Mouse (Mus musculus) hindbrain, embryonic 11.5 days (tissue): ENCODE data around the gene Ankdd1b. TPM values are rescaled to one million over a fixed set of nuclear protein-coding genes. Genes with fewer than 3 reads are reported as not detected.

ENCODE experiments used
- ATAC-seq: fragments of 200-750 bp; cut with Nextera tagmentation; 2 replicates; pipeline ENCODE4 v1.8.0; 2017; ENCODE audit warnings: mild to moderate bottlenecking, moderate TSS enrichment, moderate library complexity; ENCODE audit not compliant: low FRiP score
- DNase-seq: peaks from one replicate; pipeline ENCODE4 v3.0.0-alpha.2; 2015; ENCODE audit warnings: low spot score
- H3K27ac ChIP-seq: fragments of 300-500 bp; sonication (generic); 2 replicates; pipeline ENCODE4 v1.5.1; 2014; ENCODE audit warnings: mild to moderate bottlenecking, low read depth, low read length
- H3K27me3 ChIP-seq: fragments of 300-500 bp; sonication (generic); 2 replicates; pipeline ENCODE4 v1.6.1; 2014; ENCODE audit warnings: mild to moderate bottlenecking, low read length, moderate library complexity, mixed read lengths; ENCODE audit not compliant: control insufficient read depth, insufficient read depth
- H3K36me3 ChIP-seq: fragments of 300-500 bp; sonication (generic); 2 replicates; pipeline ENCODE4 v1.6.1; 2014; ENCODE audit warnings: mild to moderate bottlenecking, low read length, moderate library complexity, mixed read lengths; ENCODE audit not compliant: control insufficient read depth, insufficient read depth
- H3K4me1 ChIP-seq: fragments of 300-500 bp; sonication (generic); replicated peaks from 2 replicates; pipeline ENCODE4 v1.6.1; 2014; ENCODE audit warnings: low read length, mixed read lengths; ENCODE audit not compliant: control insufficient read depth, insufficient read depth
- H3K4me2 ChIP-seq: fragments of 300-500 bp; sonication (generic); replicated peaks from 2 replicates; pipeline ENCODE4 v1.6.1; 2014; ENCODE audit warnings: mild to moderate bottlenecking, low read depth, low read length
- H3K4me3 ChIP-seq: fragments of 300-500 bp; sonication (generic); 2 replicates; pipeline ENCODE4 v1.5.1; 2014; ENCODE audit warnings: low read depth, low read length
- H3K9ac ChIP-seq: fragments of 300-500 bp; sonication (generic); 2 replicates; pipeline ENCODE4 v1.6.1; 2014; ENCODE audit warnings: low read depth, low read length
- H3K9me3 ChIP-seq: fragments of 300-500 bp; sonication (generic); 2 replicates; pipeline ENCODE4 v1.6.1; 2016; ENCODE audit warnings: low read length; ENCODE audit not compliant: control insufficient read depth
- WGBS: fragments of 180-500 bp; shearing (Covaris S2); extraction: QIAGEN DNeasy Blood & Tissue Kit; methylation state at CpG from one replicate; pipeline ENCODE4 v1.1.7; 2014; 5-methylcytosine and 5-hydroxymethylcytosine counted together
- polyA plus RNA-seq: library from polyadenylated mRNA; unstranded; fragments of >200 nt; fragmentation: Nextera tagmentation; extraction: Ambion mirVana; gene quantifications from 2 replicates; pipeline ENCODE4 v1.2.1, GENCODE M21; 2014

Gene Ankdd1b
- polyA plus RNA-seq, 1 experiment from 2014 or later = not detected

DNA sequence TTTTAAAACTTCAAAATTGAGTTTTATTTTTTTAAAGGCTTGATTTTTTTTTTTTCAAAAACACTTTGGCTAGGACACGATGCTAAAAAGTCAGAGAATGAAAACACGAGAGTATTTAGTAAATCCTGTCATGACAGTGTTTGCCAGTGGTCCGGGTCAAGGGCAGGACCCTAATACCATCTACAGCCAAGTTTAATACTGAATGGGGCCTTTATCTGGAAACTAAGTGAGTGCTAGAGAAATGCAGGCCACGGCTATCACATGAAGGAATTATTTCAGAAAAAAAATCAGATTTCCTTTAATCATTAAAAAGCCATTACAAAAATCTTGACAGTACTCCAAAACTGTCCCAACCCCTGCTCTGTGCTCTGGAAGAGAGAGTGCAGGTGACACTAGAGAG is 34.7 kb upstream of the Ankdd1b start:
- DNase-seq (no peak), ATAC-seq (no peak)
- WGBS = 86% methylated on average over 4 of the region's 4 CpGs
- no peaks in the 10 kb centered on the region for H3K27me3 ChIP-seq
- H3K36me3 ChIP-seq = no peaks in the 10 kb centered on the region
- no peaks in the 10 kb centered on the region for H3K9me3 ChIP-seq
- H3K9ac ChIP-seq = no peak overlapping the region
- no peak overlapping the region for H3K4me3 ChIP-seq
- no peak overlapping the region for H3K4me2 ChIP-seq
- H3K27ac ChIP-seq = no peak overlapping the region
- H3K4me1 ChIP-seq = no peaks in the 10 kb centered on the region

DNA sequence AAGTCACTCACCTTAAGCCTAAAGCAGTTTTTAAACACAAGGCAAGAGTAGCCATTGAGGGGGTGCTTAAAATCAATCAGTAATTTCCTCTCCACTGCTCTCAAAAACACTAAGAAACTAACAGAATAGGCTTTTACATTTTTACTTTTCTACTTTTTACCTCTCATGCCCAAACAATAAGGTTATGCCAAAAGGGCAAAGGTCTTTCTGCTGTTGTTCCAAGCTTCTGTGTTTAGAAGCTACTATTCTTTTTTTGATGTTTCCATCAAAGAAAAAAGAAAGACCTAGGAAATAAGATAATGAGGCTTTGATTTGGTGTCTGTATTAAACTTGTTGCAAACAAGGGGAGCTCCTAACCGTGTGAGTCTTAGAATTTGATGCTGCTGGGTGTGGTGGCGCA is 28.9 kb upstream of the Ankdd1b start:
- H3K4me2 ChIP-seq = no peak overlapping the region
- ATAC-seq = no peak
- no peak overlapping the region for H3K27ac ChIP-seq
- no peak overlapping the region for H3K4me3 ChIP-seq
- 77% methylated on average over 2 of the region's 2 CpGs for WGBS
- H3K27me3 ChIP-seq = no peaks in the 10 kb centered on the region
- no peak for DNase-seq
- H3K36me3 ChIP-seq = no peaks in the 10 kb centered on the region; the same call in 1 of the 2 replicates
- H3K9ac ChIP-seq = no peak overlapping the region
- H3K4me1 ChIP-seq = no peaks in the 10 kb centered on the region
- no peaks in the 10 kb centered on the region for H3K9me3 ChIP-seq

DNA sequence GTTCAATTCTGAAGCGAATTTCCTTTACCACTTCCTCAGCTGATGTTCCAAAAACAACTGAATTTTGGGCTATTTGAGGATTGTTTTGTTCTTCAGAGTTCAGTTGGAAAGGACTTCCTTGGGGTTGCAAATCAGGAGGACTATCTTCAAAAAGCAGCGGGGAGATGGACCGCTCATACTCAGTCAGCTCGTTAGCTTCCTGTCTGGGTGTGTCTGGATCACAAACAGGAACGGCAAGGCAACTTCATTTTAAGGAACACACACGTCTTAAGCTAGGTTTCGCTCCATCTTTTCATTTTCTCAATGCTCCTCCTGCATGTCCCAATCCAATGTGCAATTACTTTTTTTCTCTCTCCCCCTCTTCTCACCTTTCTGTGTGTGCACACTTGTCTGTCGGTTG is 25.6 kb upstream of the Ankdd1b start:
- Histone ChIP-seq H3K27ac (no peak overlapping the region), H3K27me3 (no peaks in the 10 kb centered on the region), H3K4me2 (no peak overlapping the region), H3K4me1 (no peaks in the 10 kb centered on the region), H3K4me3 (no peak overlapping the region), H3K9ac (no peak overlapping the region), H3K36me3 (no peaks in the 10 kb centered on the region; the same call in 1 of the 2 replicates), H3K9me3 (no peaks in the 10 kb centered on the region)
- DNase-seq (no peak), ATAC-seq (no peak)
- 93% methylated on average over 8 of the region's 8 CpGs for WGBS

- WGBS = 93% methylated on average over 3 of the region's 3 CpGs
- H3K4me3 ChIP-seq = no peak within 1 kb of the TSS
- H3K27ac ChIP-seq = no peak within 1 kb of the TSS
- DNase-seq (no peak), ATAC-seq (no peak)
- H3K36me3 ChIP-seq = no peaks in the 10 kb centered on the region
- H3K27me3 ChIP-seq = no peaks in the 10 kb centered on the region
- no peaks in the 10 kb centered on the region for H3K9me3 ChIP-seq
- H3K9ac ChIP-seq = no peak within 1 kb of the TSS
- no peaks in the 10 kb centered on the region for H3K4me1 ChIP-seq
- H3K4me2 ChIP-seq = no peak within 1 kb of the TSS
Observed at GRCm38 (mm10) chr13:96490433-96490832, 19.4 kb upstream of the Ankdd1b start, which contains the start of gene Gm17622. Gene Gm17622 (plus strand): TSS chr13:96490733.

- no peaks in the 10 kb centered on the region for H3K27me3 ChIP-seq
- H3K27ac ChIP-seq = no peak overlapping the region
- no peak overlapping the region for H3K4me3 ChIP-seq
- H3K4me2 ChIP-seq = no peak overlapping the region
- H3K9me3 ChIP-seq = no peaks in the 10 kb centered on the region
- 92% methylated on average over 6 of the region's 6 CpGs for WGBS
- no peaks in the 10 kb centered on the region for H3K36me3 ChIP-seq
- H3K4me1 ChIP-seq = no peaks in the 10 kb centered on the region
- no peak for DNase-seq
- no peak overlapping the region for H3K9ac ChIP-seq
- no peak for ATAC-seq
Observed at GRCm38 (mm10) chr13:96487968-96488367, 17.0 kb upstream of the Ankdd1b start.

DNA sequence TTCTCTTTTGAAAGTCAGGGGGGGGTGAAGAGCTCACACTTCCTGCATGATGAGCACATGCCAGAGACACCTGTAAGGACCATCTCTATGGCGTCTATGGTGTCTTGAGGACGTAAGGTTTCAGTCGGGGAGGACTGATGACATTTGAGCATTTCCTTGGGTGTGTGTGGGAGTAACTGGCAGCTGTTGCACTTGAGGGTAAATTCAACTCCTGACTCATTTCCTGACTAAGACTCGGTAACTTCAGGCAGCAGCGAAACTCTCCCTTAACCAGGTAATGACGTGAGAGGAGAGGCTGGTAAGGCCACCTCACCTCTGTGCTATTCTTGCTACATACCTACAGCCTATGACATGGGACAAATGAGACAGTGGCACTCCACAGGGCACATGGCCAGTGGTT is 16.2 kb upstream of the Ankdd1b start:
- no peak overlapping the region for H3K4me3 ChIP-seq
- no peak overlapping the region for H3K9ac ChIP-seq
- WGBS = 91% methylated on average over 6 of the region's 6 CpGs
- H3K36me3 ChIP-seq = no peaks in the 10 kb centered on the region
- H3K27ac ChIP-seq = no peak overlapping the region
- ATAC-seq = no peak
- no peaks in the 10 kb centered on the region for H3K9me3 ChIP-seq
- no peak overlapping the region for H3K4me2 ChIP-seq
- no peaks in the 10 kb centered on the region for H3K27me3 ChIP-seq
- no peaks in the 10 kb centered on the region for H3K4me1 ChIP-seq
- DNase-seq = no peak

- 98% methylated on average over 1 of the region's 1 CpGs for WGBS
- H3K9me3 ChIP-seq = no peaks in the 10 kb centered on the region
- H3K4me1 ChIP-seq = no peaks in the 10 kb centered on the region
- no peak overlapping the region for H3K4me2 ChIP-seq
- no peak overlapping the region for H3K4me3 ChIP-seq
- DNase-seq = no peak
- H3K36me3 ChIP-seq = no peaks in the 10 kb centered on the region
- no peak for ATAC-seq
- H3K27ac ChIP-seq = no peak overlapping the region
- H3K27me3 ChIP-seq = no peaks in the 10 kb centered on the region
- no peak overlapping the region for H3K9ac ChIP-seq
Observed at GRCm38 (mm10) chr13:96478991-96479390, 8.0 kb upstream of the Ankdd1b start.

GRCm38 (mm10) chr13:96477226-96477625 is 6.2 kb upstream of the Ankdd1b start:
- no peak overlapping the region for H3K9ac ChIP-seq
- H3K4me1 ChIP-seq = no peaks in the 10 kb centered on the region
- 92% methylated on average over 4 of the region's 4 CpGs for WGBS
- H3K9me3 ChIP-seq = no peaks in the 10 kb centered on the region
- H3K4me3 ChIP-seq = no peak overlapping the region
- DNase-seq (no peak), ATAC-seq (no peak)
- no peak overlapping the region for H3K4me2 ChIP-seq
- no peaks in the 10 kb centered on the region for H3K36me3 ChIP-seq
- no peaks in the 10 kb centered on the region for H3K27me3 ChIP-seq
- no peak overlapping the region for H3K27ac ChIP-seq

DNA sequence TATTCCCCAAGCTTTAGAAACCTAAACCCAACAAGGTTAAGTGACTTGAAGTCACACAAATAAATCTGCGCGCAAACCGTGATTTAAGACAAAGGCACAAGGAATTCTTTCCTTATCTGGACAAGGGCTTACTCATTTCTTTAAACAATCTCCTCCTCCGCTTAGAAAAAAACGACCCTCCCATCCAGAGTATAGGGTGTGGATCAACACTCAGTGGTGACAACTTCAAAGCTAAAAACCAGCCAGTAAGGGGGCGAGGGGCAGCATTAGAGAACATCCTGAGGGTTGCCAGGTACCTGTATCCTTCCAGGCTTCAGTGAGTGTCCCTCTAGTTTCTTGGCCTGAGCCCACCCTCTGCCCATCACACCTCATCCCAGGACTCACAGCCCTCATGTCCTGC is 442 bp downstream of the Ankdd1b start:
- no peak for DNase-seq
- Histone ChIP-seq H3K27me3 (no peaks in the 10 kb centered on the region), H3K4me2 (no peak overlapping the region), H3K27ac (no peak overlapping the region), H3K9me3 (no peaks in the 10 kb centered on the region), H3K4me3 (no peak overlapping the region), H3K4me1 (no peaks in the 10 kb centered on the region), H3K36me3 (no peaks in the 10 kb centered on the region), H3K9ac (no peak overlapping the region)
- WGBS = 91% methylated on average over 6 of the region's 6 CpGs
- no peak for ATAC-seq
